Mouse (Mus musculus): Measurements from ENCODE around the gene Slc24a2. TPM values are rescaled to one million over a fixed set of nuclear protein-coding genes. Genes with fewer than 3 reads are reported as not detected.

Slc24a2 gene
- total and polyA plus RNA-seq, 3 experiments = not detected

DNA sequence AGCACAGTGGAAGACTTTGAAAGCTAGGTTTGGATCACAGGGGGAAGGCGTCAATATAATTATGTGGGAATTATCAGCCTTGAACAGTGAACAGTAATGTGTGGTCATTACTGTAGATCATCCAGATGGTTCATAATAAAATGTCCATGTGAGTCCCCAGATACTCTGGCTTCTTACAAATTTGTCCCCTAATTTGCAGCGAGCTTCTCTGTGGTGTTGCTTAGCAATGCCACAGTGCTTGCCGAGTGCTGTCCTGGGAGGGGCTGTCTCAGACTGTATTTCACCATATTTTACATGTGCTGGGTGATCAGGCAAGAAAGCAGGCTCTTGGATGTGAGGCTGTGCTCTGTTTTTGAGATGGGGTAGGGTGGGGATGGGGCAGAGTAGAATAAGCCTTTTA is 172.7 kb downstream of the Slc24a2 start:
- H3K27me3 ChIP-seq (ENCODE audit: control insufficient read depth in 1 of 2, insufficient read depth in 2 of 2, low read length in 2 of 2) = no peaks in the 10 kb centered on the region
- no peaks in the 10 kb centered on the region for H3K79me2 ChIP-seq (ENCODE audit: control insufficient read depth, insufficient read depth, low read length, poor library complexity)
- no peak for TF ChIP-seq POLR2AphosphoS2 (IDR thresholded peaks at IDR 0.05; ENCODE audit: low read length)
- no peak for TF ChIP-seq EP300 (IDR thresholded peaks at IDR 0.05; ENCODE audit: low read depth in 1 of 2, low read length in 2 of 2)
- no peak for TF ChIP-seq CHD2 (IDR thresholded peaks at IDR 0.05; ENCODE audit: low read length)
- no peaks in the 10 kb centered on the region for H3K36me3 ChIP-seq (ENCODE audit: control insufficient read depth in 1 of 2, insufficient read depth in 2 of 2, low read length in 2 of 2)
- DNase-seq (ENCODE audit: low read depth, low spot score) = no peak
- no peak overlapping the region for H3K4me3 ChIP-seq (ENCODE audit: control insufficient read depth in 1 of 2, insufficient read depth in 1 of 2, low read depth in 2 of 2, low read length in 2 of 2)
- no peaks in the 10 kb centered on the region for H3K9me3 ChIP-seq (replicated peaks; ENCODE audit: insufficient read depth, low read length)
- no peak overlapping the region for H3K27ac ChIP-seq (ENCODE audit: control insufficient read depth, low read depth, low read length)
- no peaks in the 10 kb centered on the region for H3K4me1 ChIP-seq (ENCODE audit: control insufficient read depth in 1 of 2, insufficient read depth in 2 of 2, low read length in 2 of 2)
- H3K9ac ChIP-seq (ENCODE audit: control insufficient read depth, low read depth, low read length, poor library complexity, severe bottlenecking) = no peak overlapping the region

DNA sequence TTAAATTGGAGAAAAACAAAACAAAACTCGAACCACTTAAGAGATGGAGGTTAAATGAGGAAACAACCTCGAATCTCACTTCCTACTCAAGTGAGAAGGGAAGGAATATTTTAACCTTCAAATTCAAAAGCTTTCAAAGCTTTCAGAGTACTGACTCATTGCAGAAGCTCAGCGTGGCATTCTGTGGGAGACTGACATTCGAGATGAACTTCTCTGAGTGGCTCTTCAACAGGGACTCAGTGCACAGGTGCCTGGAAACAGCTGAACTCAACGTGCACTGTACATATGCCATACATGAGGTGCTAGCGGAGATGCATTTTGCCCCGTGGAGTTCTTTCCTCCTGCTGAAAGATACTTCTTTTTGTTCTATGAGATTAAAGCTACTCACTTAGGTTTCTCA is 174.5 kb downstream of the Slc24a2 start:
- Histone ChIP-seq H3K27ac (ENCODE audit: control insufficient read depth, low read depth, low read length) (no peak overlapping the region), H3K9ac (ENCODE audit: control insufficient read depth, low read depth, low read length, poor library complexity, severe bottlenecking) (no peak overlapping the region), H3K27me3 (ENCODE audit: control insufficient read depth in 1 of 2, insufficient read depth in 2 of 2, low read length in 2 of 2) (no peaks in the 10 kb centered on the region), H3K79me2 (ENCODE audit: control insufficient read depth, insufficient read depth, low read length, poor library complexity) (no peaks in the 10 kb centered on the region), H3K36me3 (ENCODE audit: control insufficient read depth in 1 of 2, insufficient read depth in 2 of 2, low read length in 2 of 2) (no peaks in the 10 kb centered on the region), H3K4me1 (ENCODE audit: control insufficient read depth in 1 of 2, insufficient read depth in 2 of 2, low read length in 2 of 2) (no peaks in the 10 kb centered on the region), H3K4me3 (ENCODE audit: control insufficient read depth in 1 of 2, insufficient read depth in 1 of 2, low read depth in 2 of 2, low read length in 2 of 2) (no peak overlapping the region), H3K9me3 (replicated peaks; ENCODE audit: insufficient read depth, low read length) (no peaks in the 10 kb centered on the region)
- DNase-seq (ENCODE audit: low read depth, low spot score) = no peak
- TF ChIP-seq E2F4 (IDR thresholded peaks at IDR 0.05; ENCODE audit: borderline replicate concordance, low read depth, low read length) = no peak
- no peak for TF ChIP-seq MAZ (IDR thresholded peaks at IDR 0.05; ENCODE audit: low read depth, low read length)
- TF ChIP-seq RAD21 (IDR thresholded peaks at IDR 0.05; ENCODE audit: low read depth, low read length) = no peak
- no peak for TF ChIP-seq GABPA (IDR thresholded peaks at IDR 0.05; ENCODE audit: low read depth, low read length)
- TF ChIP-seq MYB (IDR thresholded peaks at IDR 0.05; ENCODE audit: low read depth, low read length) = no peak
- no peak for TF ChIP-seq USF1 (IDR thresholded peaks at IDR 0.05; ENCODE audit: low read depth, low read length)
- no peak for TF ChIP-seq MAX (IDR thresholded peaks at IDR 0.05; ENCODE audit: low read length)
- no peak for TF ChIP-seq ZNF384 (IDR thresholded peaks at IDR 0.05; ENCODE audit: low read depth, low read length)
- TF ChIP-seq ZC3H11A (IDR thresholded peaks at IDR 0.05; ENCODE audit: low read depth, low read length) = no peak
- TF ChIP-seq JUND (IDR thresholded peaks at IDR 0.05; ENCODE audit: low read depth, low read length) = no peak

- H3K36me3 ChIP-seq (ENCODE audit: control insufficient read depth in 1 of 2, insufficient read depth in 2 of 2, low read length in 2 of 2) = no peaks in the 10 kb centered on the region
- H3K27ac ChIP-seq (ENCODE audit: control insufficient read depth, low read depth, low read length) = no peak overlapping the region
- no peaks in the 10 kb centered on the region for H3K27me3 ChIP-seq (ENCODE audit: control insufficient read depth in 1 of 2, insufficient read depth in 2 of 2, low read length in 2 of 2)
- no peak overlapping the region for H3K4me3 ChIP-seq (ENCODE audit: control insufficient read depth in 1 of 2, insufficient read depth in 1 of 2, low read depth in 2 of 2, low read length in 2 of 2)
- TF ChIP-seq POLR2AphosphoS2 (IDR thresholded peaks at IDR 0.05; ENCODE audit: low read length) = no peak
- TF ChIP-seq UBTF (IDR thresholded peaks at IDR 0.05; ENCODE audit: borderline replicate concordance, insufficient read depth, low read depth, low read length) = no peak
- TF ChIP-seq TCF12 (IDR thresholded peaks at IDR 0.05; ENCODE audit: low read depth, low read length) = no peak
- no peak for TF ChIP-seq NRF1 (IDR thresholded peaks at IDR 0.05; ENCODE audit: insufficient read depth, low read depth, low read length, poor library complexity, severe bottlenecking)
- H3K4me1 ChIP-seq (ENCODE audit: control insufficient read depth in 1 of 2, insufficient read depth in 2 of 2, low read length in 2 of 2) = no peaks in the 10 kb centered on the region
- no peaks in the 10 kb centered on the region for H3K9me3 ChIP-seq (replicated peaks; ENCODE audit: insufficient read depth, low read length)
- DNase-seq (ENCODE audit: low read depth, low spot score) = no peak
- H3K79me2 ChIP-seq (ENCODE audit: control insufficient read depth, insufficient read depth, low read length, poor library complexity) = no peaks in the 10 kb centered on the region
- no peak overlapping the region for H3K9ac ChIP-seq (ENCODE audit: control insufficient read depth, low read depth, low read length, poor library complexity, severe bottlenecking)
Measured at GRCm38 (mm10) chr4:87052881-87053280, 177.4 kb downstream of the Slc24a2 start.

Data from MEL (cell line).